Mouse (Mus musculus): ENCODE measurements at regions not wholly inside any gene's neighbourhood (a gene's known extent, or its start where the extent isn't known, plus 50 kb on each side); places are given as distances from the start of the nearest gene placed in this dataset.

GRCm38 (mm10) chr2:105505554-105505953, 106.4 kb upstream of the Rcn1 start:
- TF ChIP-seq CTCF (IDR thresholded peaks at IDR 0.05) (no peak), EP300 (IDR thresholded peaks at IDR 0.05) (no peak)
